Mouse (Mus musculus): ENCODE results near the gene Olfr159. TPM values are rescaled to one million over a fixed set of nuclear protein-coding genes. Genes with fewer than 3 reads are reported as not detected.

Olfr159 gene
- polyA plus RNA-seq (2017; shearing (Covaris generic)) = not detected

DNA sequence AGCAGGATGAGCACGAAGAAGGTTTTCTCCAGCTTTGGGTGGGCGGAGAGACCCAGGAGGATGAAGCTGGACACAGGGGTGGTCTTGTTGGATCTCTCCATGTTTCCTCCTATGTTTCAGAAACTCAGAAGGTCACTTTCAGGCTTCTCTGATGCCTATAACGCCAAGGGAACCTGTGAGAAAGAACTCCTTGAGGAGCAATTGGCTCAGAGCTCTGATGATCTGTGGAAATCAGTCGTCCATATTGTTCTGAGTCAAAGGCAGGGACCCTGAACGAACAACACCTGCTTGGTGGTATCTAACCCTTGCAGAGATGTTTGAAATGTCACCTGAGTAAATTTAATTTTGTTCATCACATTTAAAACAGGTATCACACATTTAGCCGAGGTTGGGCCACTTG is at the start of gene Olfr159:
Olfr159 (minus strand) TSS at position 101 of the 400 bp plus-strand sequence.

DNA sequence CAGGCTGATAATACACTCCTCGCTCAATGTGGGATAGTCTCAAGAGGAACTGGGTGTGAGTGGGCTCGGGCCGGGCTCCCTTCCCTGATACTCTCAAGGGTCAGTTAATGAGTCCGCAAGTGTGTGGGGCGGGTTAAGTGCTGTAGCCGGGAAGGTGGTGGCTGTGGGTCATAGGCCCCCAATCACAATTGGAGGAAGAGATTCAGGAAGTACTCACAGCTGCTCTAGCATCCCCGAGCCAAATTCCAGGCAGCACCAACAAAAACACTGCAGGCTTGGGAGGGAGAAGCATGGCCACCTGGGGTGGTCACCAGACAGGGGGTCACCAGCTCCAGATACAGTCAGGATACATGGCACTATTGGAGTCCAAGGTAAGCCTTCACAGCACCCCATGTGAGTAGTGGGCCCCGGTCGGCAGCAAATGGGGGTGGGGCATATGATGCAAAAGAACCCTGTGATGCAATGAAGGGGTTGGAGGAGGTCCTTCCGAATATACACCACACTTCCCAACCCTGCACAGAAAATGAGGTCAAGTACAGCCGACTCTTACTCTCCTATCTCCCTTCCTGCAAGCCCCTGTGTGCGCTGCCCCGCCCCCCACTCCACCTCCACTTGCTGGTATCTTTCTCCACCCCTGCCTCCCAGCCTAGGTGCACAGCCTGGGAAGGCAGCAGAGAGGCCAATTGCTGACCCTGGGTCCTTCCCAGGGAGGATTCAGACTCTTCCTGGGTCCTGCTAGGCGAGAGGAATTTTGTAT is 40.8 kb downstream of the Olfr159 start, which contains the start of gene Spaar:
Spaar (plus strand) TSS at position 241 of the 757 bp plus-strand sequence.

GRCm38 (mm10) chr4:43726995-43727394 is 43.8 kb downstream of the Olfr159 start, which contains the start of gene Hrct1:
TSS of gene Hrct1 (plus strand) at chr4:43727188.

Other genes with a start within 250 kb of the Olfr159 start
- not detected for gene Tpm2, start 247.2 kb downstream of the Olfr159 start, polyA plus RNA-seq (2017; shearing (Covaris generic))
- gene Creb3, start 208.7 kb downstream of the Olfr159 start, polyA plus RNA-seq (2017; shearing (Covaris generic)) = 58.4 TPM
- 223 TPM for gene Tln1, start 208.3 kb downstream of the Olfr159 start, polyA plus RNA-seq (2017; shearing (Covaris generic))
- gene Rgp1, start 192.3 kb downstream of the Olfr159 start, polyA plus RNA-seq (2017; shearing (Covaris generic)) = 7.0 TPM
- 30.8 TPM for gene Gba2, start 192.1 kb downstream of the Olfr159 start, polyA plus RNA-seq (2017; shearing (Covaris generic))
- 2.5 TPM for gene Msmp, start 186.5 kb downstream of the Olfr159 start, polyA plus RNA-seq (2017; shearing (Covaris generic))
- gene Npr2, start 139.1 kb downstream of the Olfr159 start, polyA plus RNA-seq (2017; shearing (Covaris generic)) = not detected
- gene Spag8, start 117.4 kb downstream of the Olfr159 start, polyA plus RNA-seq (2017; shearing (Covaris generic)) = not detected
- 56.2 TPM for gene Hint2, start 114.5 kb downstream of the Olfr159 start, polyA plus RNA-seq (2017; shearing (Covaris generic))
- 1.3 TPM for gene Tmem8b, start 102.0 kb downstream of the Olfr159 start, polyA plus RNA-seq (2017; shearing (Covaris generic))
- gene Fam221b, start 101.9 kb downstream of the Olfr159 start, polyA plus RNA-seq (2017; shearing (Covaris generic)) = 0.67 TPM
- not detected for gene Olfr70, start 70.2 kb downstream of the Olfr159 start, polyA plus RNA-seq (2017; shearing (Covaris generic))
- gene Olfr71, start 60.8 kb downstream of the Olfr159 start, polyA plus RNA-seq (2017; shearing (Covaris generic)) = not detected
- gene Hrct1, start 43.8 kb downstream of the Olfr159 start, polyA plus RNA-seq (2017; shearing (Covaris generic)) = not detected
- gene Spaar, start 41.0 kb downstream of the Olfr159 start, polyA plus RNA-seq (2017; shearing (Covaris generic)) = 0.09 TPM
- 1.6 TPM for gene Olfr156, start 52.9 kb upstream of the Olfr159 start, polyA plus RNA-seq (2017; shearing (Covaris generic))
- gene Olfr157, start 69.2 kb upstream of the Olfr159 start, polyA plus RNA-seq (2017; shearing (Covaris generic)) = 0.87 TPM
- gene Olfr155, start 80.6 kb upstream of the Olfr159 start, polyA plus RNA-seq (2017; shearing (Covaris generic)) = not detected
- 6.6 TPM for gene Reck, start 104.5 kb upstream of the Olfr159 start, polyA plus RNA-seq (2017; shearing (Covaris generic))
- 125 TPM for gene Glipr2, start 186.4 kb upstream of the Olfr159 start, polyA plus RNA-seq (2017; shearing (Covaris generic))
- gene Ccin, start 212.5 kb upstream of the Olfr159 start, polyA plus RNA-seq (2017; shearing (Covaris generic)) = not detected
- 207 TPM for gene Clta, start 233.4 kb upstream of the Olfr159 start, polyA plus RNA-seq (2017; shearing (Covaris generic))